Mouse (Mus musculus): ENCODE measurements around the gene Sema6c.

GRCm38 (mm10) chr3:95210585-95210984 is 50.3 kb downstream of the Sema6c start:
- TF ChIP-seq CTCF (IDR thresholded peaks at IDR 0.05; ENCODE audit: insufficient read depth, low read length) = no peak
- TF ChIP-seq POLR2A (IDR thresholded peaks at IDR 0.05; ENCODE audit: borderline replicate concordance, extremely low read depth, low read depth, low read length) = no peak

All from lung, adult 2 months (tissue).